Mouse (Mus musculus) E14TG2a.4 (cell line): Measurements from ENCODE around the gene Abcb4.

Source experiments
- CTCF ChIP-seq: conservative IDR thresholded peaks from 2 replicates; pipeline ENCODE4 v1.5.1; 2014; ENCODE audit warnings: low read length
- NANOG ChIP-seq: IDR thresholded peaks from 2 replicates; pipeline ENCODE4 v1.6.1; 2014; ENCODE audit warnings: borderline replicate concordance, low read length, mixed read lengths

GRCm38 (mm10) chr5:8955544-8955943, 62.0 kb downstream of the Abcb4 start:
- TF ChIP-seq CTCF = no peak
- no peak for TF ChIP-seq NANOG
